Mouse (Mus musculus): Measurements from ENCODE around the gene Gcc2. TPM values are rescaled to one million over a fixed set of nuclear protein-coding genes. Genes with fewer than 3 reads are reported as not detected.
"Not testable (repeated sequence)": the region's sequence is repeated elsewhere in the genome, so short reads cannot be mapped to it uniquely, and the experiment has no call there.

Gcc2 gene
- polyA plus RNA-seq, 1 experiment = 4.6 TPM

DNA sequence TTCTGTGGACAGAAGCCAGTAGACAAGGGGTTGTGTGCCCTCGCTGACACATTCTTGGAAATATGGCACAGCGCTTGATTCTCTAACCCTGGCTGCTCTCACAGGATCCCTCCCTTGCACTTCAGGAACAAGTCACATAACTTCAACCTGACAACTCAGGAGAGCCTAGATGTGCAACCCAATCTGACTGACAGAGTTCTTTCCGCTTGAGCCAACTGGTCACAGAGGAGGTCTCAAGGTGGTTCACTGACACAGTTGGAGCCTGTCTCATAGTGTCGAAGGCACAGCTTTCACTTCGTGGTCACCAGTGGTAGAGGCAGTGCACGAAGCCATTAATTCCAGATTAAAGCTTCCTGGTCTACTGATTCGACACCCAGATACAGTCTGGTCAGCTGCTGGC is 43.1 kb upstream of the Gcc2 start:
- TF ChIP-seq POLR2A (IDR thresholded peaks at IDR 0.05; ENCODE audit: low read depth, low read length) = no peak
- no peak for TF ChIP-seq CTCF (IDR thresholded peaks at IDR 0.05; ENCODE audit: extremely low read depth, insufficient read depth, insufficient read length, insufficient replicate concordance)
- DNase-seq (ENCODE audit: low read depth in 1 of 2, low spot score in 2 of 2) = no peak
- Histone ChIP-seq H3K36me3 (ENCODE audit: control insufficient read depth, insufficient read depth, low read length) (no peaks in the 10 kb centered on the region), H3K4me3 (ENCODE audit: extremely low read depth, insufficient read depth, insufficient read length) (no peak overlapping the region), H3K27me3 (ENCODE audit: control insufficient read depth, insufficient read depth, low read length) (no peaks in the 10 kb centered on the region; the same call in 1 of the 2 replicates), H3K27ac (ENCODE audit: insufficient read depth, low read length) (no peak overlapping the region), H3K4me1 (ENCODE audit: control insufficient read depth, insufficient read depth, insufficient read length) (no peaks in the 10 kb centered on the region)
- 76% methylated on average over 7 of the region's 7 CpGs for WGBS

- no peaks in the 10 kb centered on the region; the same call in 1 of the 2 replicates for H3K27me3 ChIP-seq (ENCODE audit: control insufficient read depth, insufficient read depth, low read length)
- H3K4me3 ChIP-seq (ENCODE audit: extremely low read depth, insufficient read depth, insufficient read length) = no peak overlapping the region
- H3K27ac ChIP-seq (ENCODE audit: insufficient read depth, low read length) = no peak overlapping the region
Measured at GRCm38 (mm10) chr10:58214497-58214896, 40.8 kb upstream of the Gcc2 start.

GRCm38 (mm10) chr10:58214934-58215333 is 40.4 kb upstream of the Gcc2 start:
- TF ChIP-seq POLR2A (IDR thresholded peaks at IDR 0.05; ENCODE audit: low read depth, low read length) = no peak
- no peak for TF ChIP-seq CTCF (IDR thresholded peaks at IDR 0.05; ENCODE audit: extremely low read depth, insufficient read depth, insufficient read length, insufficient replicate concordance)
- no peak overlapping the region for H3K4me3 ChIP-seq (ENCODE audit: extremely low read depth, insufficient read depth, insufficient read length)
- H3K27ac ChIP-seq (ENCODE audit: insufficient read depth, low read length) = no peak overlapping the region
- no peaks in the 10 kb centered on the region for H3K4me1 ChIP-seq (ENCODE audit: control insufficient read depth, insufficient read depth, insufficient read length)
- DNase-seq (ENCODE audit: low read depth in 1 of 2, low spot score in 2 of 2) = no peak
- no peaks in the 10 kb centered on the region for H3K36me3 ChIP-seq (ENCODE audit: control insufficient read depth, insufficient read depth, low read length)
- H3K27me3 ChIP-seq (ENCODE audit: control insufficient read depth, insufficient read depth, low read length) = no peaks in the 10 kb centered on the region; the same call in 1 of the 2 replicates
- 79% methylated on average over 5 of the region's 5 CpGs for WGBS

More at GRCm38 (mm10) chr10:58214497-58214896, 40.8 kb upstream of the Gcc2 start:
- Histone ChIP-seq H3K4me1 (ENCODE audit: control insufficient read depth, insufficient read depth, insufficient read length) (no peaks in the 10 kb centered on the region), H3K36me3 (ENCODE audit: control insufficient read depth, insufficient read depth, low read length) (no peaks in the 10 kb centered on the region)
- no peak for DNase-seq (ENCODE audit: low read depth in 1 of 2, low spot score in 2 of 2)
- TF ChIP-seq POLR2A (IDR thresholded peaks at IDR 0.05; ENCODE audit: low read depth, low read length) = no peak
- TF ChIP-seq CTCF (IDR thresholded peaks at IDR 0.05; ENCODE audit: extremely low read depth, insufficient read depth, insufficient read length, insufficient replicate concordance) = no peak

DNA sequence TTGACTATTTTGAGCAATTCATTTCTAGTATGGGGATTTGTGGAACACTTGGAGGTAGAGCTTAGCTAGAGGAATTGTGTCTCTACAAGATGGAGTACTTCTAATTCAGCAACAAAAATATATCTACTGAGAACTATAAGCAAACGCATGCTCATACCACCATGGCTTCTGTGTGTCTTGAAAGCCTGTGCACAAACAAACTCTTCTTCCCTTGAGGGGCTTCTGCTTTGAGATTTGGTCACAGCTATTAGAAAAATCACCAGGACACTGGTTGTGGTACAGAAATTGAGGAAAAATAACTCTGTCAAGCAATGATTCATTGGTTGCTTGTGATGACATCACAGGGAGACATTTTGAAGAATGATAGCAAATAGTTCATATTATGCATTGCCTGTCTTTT is 39.9 kb upstream of the Gcc2 start:
- H3K4me3 ChIP-seq (ENCODE audit: extremely low read depth, insufficient read depth, insufficient read length) = no peak overlapping the region
- no peaks in the 10 kb centered on the region for H3K4me1 ChIP-seq (ENCODE audit: control insufficient read depth, insufficient read depth, insufficient read length)
- no peaks in the 10 kb centered on the region for H3K36me3 ChIP-seq (ENCODE audit: control insufficient read depth, insufficient read depth, low read length)
- no peak for DNase-seq (ENCODE audit: low read depth in 1 of 2, low spot score in 2 of 2)
- no peaks in the 10 kb centered on the region; the same call in 1 of the 2 replicates for H3K27me3 ChIP-seq (ENCODE audit: control insufficient read depth, insufficient read depth, low read length)
- H3K27ac ChIP-seq (ENCODE audit: insufficient read depth, low read length) = no peak overlapping the region
- TF ChIP-seq CTCF (IDR thresholded peaks at IDR 0.05; ENCODE audit: extremely low read depth, insufficient read depth, insufficient read length, insufficient replicate concordance) = no peak
- TF ChIP-seq POLR2A (IDR thresholded peaks at IDR 0.05; ENCODE audit: low read depth, low read length) = no peak
- WGBS = 87% methylated on average over 1 of the region's 1 CpGs

GRCm38 (mm10) chr10:58217366-58217765 is 37.9 kb upstream of the Gcc2 start:
- 85% methylated on average over 3 of the region's 3 CpGs for WGBS
- no peaks in the 10 kb centered on the region for H3K4me1 ChIP-seq (ENCODE audit: control insufficient read depth, insufficient read depth, insufficient read length)
- no peak overlapping the region for H3K27ac ChIP-seq (ENCODE audit: insufficient read depth, low read length)
- H3K27me3 ChIP-seq (ENCODE audit: control insufficient read depth, insufficient read depth, low read length) = no peaks in the 10 kb centered on the region; the same call in 1 of the 2 replicates
- no peak overlapping the region for H3K4me3 ChIP-seq (ENCODE audit: extremely low read depth, insufficient read depth, insufficient read length)
- DNase-seq (ENCODE audit: low read depth in 1 of 2, low spot score in 2 of 2) = no peak
- TF ChIP-seq CTCF (IDR thresholded peaks at IDR 0.05; ENCODE audit: extremely low read depth, insufficient read depth, insufficient read length, insufficient replicate concordance) = no peak
- TF ChIP-seq POLR2A (IDR thresholded peaks at IDR 0.05; ENCODE audit: low read depth, low read length) = no peak
- no peaks in the 10 kb centered on the region for H3K36me3 ChIP-seq (ENCODE audit: control insufficient read depth, insufficient read depth, low read length)

DNA sequence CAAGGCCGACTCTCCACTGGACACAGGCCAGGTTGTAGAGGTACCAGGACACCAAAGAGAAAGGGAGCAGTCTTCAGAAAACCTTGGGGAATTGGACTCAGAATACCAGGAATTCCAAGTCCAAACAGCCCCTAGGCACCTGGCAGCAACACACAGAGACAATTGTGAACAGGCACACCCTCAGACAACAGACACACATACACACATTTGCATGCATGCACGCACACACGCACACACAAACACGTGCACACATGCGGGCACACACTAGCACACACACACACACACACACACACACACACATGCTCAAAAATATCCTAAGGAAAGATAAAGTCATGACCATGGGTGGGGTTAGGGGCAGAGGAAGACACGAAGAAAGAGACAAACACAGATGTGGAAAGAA is 34.6 kb upstream of the Gcc2 start:
- Histone ChIP-seq H3K27me3 (ENCODE audit: control insufficient read depth, insufficient read depth, low read length) (no peaks in the 10 kb centered on the region), H3K27ac (ENCODE audit: insufficient read depth, low read length) (no peak overlapping the region), H3K36me3 (ENCODE audit: control insufficient read depth, insufficient read depth, low read length) (no peaks in the 10 kb centered on the region), H3K4me1 (ENCODE audit: control insufficient read depth, insufficient read depth, insufficient read length) (no peaks in the 10 kb centered on the region), H3K4me3 (ENCODE audit: extremely low read depth, insufficient read depth, insufficient read length) (no peak overlapping the region)
- peak in 1 of 2 experiments; percentile 34 for DNase-seq (ENCODE audit: low read depth in 1 of 2, low spot score in 2 of 2)
- TF ChIP-seq POLR2A (IDR thresholded peaks at IDR 0.05; ENCODE audit: low read depth, low read length) = no peak
- no peak for TF ChIP-seq CTCF (IDR thresholded peaks at IDR 0.05; ENCODE audit: extremely low read depth, insufficient read depth, insufficient read length, insufficient replicate concordance)
- 84% methylated on average over 6 of the region's 6 CpGs for WGBS

DNA sequence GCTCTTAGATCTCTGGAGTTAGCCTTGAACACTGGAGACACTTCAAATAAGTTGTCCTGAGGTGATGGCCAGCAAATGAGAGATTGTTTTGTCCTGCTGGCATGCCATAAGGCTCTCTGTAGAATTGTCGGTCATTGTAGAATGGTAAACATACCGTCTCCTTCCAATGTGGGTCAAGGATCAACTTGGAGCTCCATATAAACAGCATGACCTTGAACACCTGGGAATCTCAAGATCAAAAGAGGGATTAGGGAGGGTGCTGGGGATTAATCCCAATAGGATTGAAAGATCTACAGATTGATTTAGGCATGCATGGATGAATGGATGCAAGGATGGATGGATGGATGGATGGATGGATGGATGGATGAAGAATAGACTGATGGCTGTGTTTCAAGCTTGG is 33.7 kb upstream of the Gcc2 start:
- WGBS = 91% methylated on average over 2 of the region's 2 CpGs
- DNase-seq (ENCODE audit: low read depth in 1 of 2, low spot score in 2 of 2); H3K4me3 ChIP-seq (ENCODE audit: extremely low read depth, insufficient read depth, insufficient read length); H3K4me1 ChIP-seq (ENCODE audit: control insufficient read depth, insufficient read depth, insufficient read length); H3K27me3 ChIP-seq (ENCODE audit: control insufficient read depth, insufficient read depth, low read length); H3K27ac ChIP-seq (ENCODE audit: insufficient read depth, low read length); H3K36me3 ChIP-seq (ENCODE audit: control insufficient read depth, insufficient read depth, low read length): not testable (repeated sequence)

GRCm38 (mm10) chr10:58223161-58223560 is 32.1 kb upstream of the Gcc2 start:
- DNase-seq (ENCODE audit: low read depth in 1 of 2, low spot score in 2 of 2); H3K4me3 ChIP-seq (ENCODE audit: extremely low read depth, insufficient read depth, insufficient read length); H3K4me1 ChIP-seq (ENCODE audit: control insufficient read depth, insufficient read depth, insufficient read length); H3K27me3 ChIP-seq (ENCODE audit: control insufficient read depth, insufficient read depth, low read length); H3K36me3 ChIP-seq (ENCODE audit: control insufficient read depth, insufficient read depth, low read length); H3K27ac ChIP-seq (ENCODE audit: insufficient read depth, low read length): not testable (repeated sequence)
- WGBS = 80% methylated on average over 4 of the region's 6 CpGs

DNA sequence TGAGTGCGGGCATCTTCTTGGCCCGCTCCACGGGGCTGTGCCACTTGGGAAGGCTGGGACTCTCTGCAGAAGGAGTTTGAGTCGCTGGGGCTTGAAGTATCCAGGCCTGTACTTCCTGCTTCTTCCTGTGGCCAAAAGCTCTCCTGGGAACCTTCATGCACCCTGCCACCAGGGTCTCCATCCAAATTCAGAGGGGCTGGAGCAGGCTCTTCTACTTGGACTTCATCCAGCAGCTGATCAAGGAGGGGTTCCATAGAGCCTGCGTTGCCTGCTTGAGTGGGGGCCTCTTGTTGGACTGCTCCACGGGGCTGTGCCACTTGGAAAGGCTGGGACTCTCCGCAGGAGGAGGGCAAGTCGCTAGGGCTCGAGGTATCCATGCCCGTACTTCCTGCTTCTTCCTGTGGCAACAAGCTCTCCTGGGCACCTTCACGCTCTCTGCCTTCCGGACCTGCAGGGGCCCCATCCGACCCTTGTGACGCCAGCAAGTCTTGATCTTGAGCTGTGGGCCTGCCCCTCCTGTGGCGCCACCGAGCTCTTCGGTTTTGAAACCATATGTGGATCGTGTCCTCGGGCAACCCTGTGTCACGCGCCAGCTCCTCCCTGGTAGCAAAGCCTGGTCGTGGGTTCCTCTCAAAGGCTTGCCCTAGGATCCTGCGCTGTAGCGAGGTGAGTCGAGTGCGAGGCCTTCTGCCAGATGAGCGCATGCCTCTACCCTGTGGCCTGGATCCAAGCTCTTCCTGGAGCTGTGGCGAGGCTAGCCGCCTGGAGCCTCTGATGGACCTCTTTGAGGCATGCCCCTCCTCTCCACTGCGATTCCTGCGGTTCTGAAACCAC is 31.1 kb upstream of the Gcc2 start:
- DNase-seq (ENCODE audit: low read depth in 1 of 2, low spot score in 2 of 2) = peak in 1 of 2 experiments; percentile 74
- H3K27ac ChIP-seq (ENCODE audit: insufficient read depth, low read length); H3K4me1 ChIP-seq (ENCODE audit: control insufficient read depth, insufficient read depth, insufficient read length); H3K27me3 ChIP-seq (ENCODE audit: control insufficient read depth, insufficient read depth, low read length); H3K4me3 ChIP-seq (ENCODE audit: extremely low read depth, insufficient read depth, insufficient read length); H3K36me3 ChIP-seq (ENCODE audit: control insufficient read depth, insufficient read depth, low read length): not testable (repeated sequence)
- WGBS = 86% methylated on average over 31 of the region's 31 CpGs
